Mouse (Mus musculus) CH12.LX (cell line): ENCODE measurements around the gene Fam170b. TPM values are rescaled to one million over a fixed set of nuclear protein-coding genes. Genes with fewer than 3 reads are reported as not detected.

Source experiments
- DNase-seq: peaks from one replicate; pipeline ENCODE4 v3.0.0-alpha.2; 2013; ENCODE audit errors: extremely low read depth
- H3K27ac ChIP-seq: 2 replicates; pipeline ENCODE4 v1.5.1; 2012; ENCODE audit warnings: low read depth, mild to moderate bottlenecking, control low read depth, moderate library complexity; ENCODE audit not compliant: insufficient read depth
- H3K27me3 ChIP-seq: replicated peaks from 2 replicates; pipeline ENCODE3; 2012; ENCODE audit warnings: inconsistent platforms
- H3K36me3 ChIP-seq, 2 experiments: replicated peaks in 1 of 2; 2 replicates each; pipeline versions ENCODE3 to v1.6.1; 2012; ENCODE audit warnings: inconsistent platforms in 1 of 2, low read length in 1 of 2, mild to moderate bottlenecking in 1 of 2, mixed read lengths in 1 of 2, moderate library complexity in 1 of 2; ENCODE audit not compliant: control insufficient read depth in 1 of 2, insufficient read depth in 1 of 2
- H3K4me1 ChIP-seq, 2 experiments: 2 replicates each; pipeline ENCODE4 v1.6.1; 2012; ENCODE audit warnings: inconsistent platforms in 1 of 2, moderate library complexity in 1 of 2; ENCODE audit not compliant: insufficient read depth in 2 of 2, control insufficient read depth in 1 of 2
- H3K4me2 ChIP-seq: 2 replicates; pipeline ENCODE4 v1.6.1; 2012; ENCODE audit warnings: low read depth, mild to moderate bottlenecking, control low read depth; ENCODE audit not compliant: poor library complexity, insufficient read depth, severe bottlenecking
- H3K4me3 ChIP-seq, 3 experiments: fragments of 150-350 bp in 1 of 3; sonication (generic) in 1 of 3; replicated peaks in 1 of 3; 2 replicates each; pipeline versions ENCODE3 to v1.5.1; 2011 to 2012; ENCODE audit warnings: low read depth in 2 of 3, low read length in 2 of 3, mild to moderate bottlenecking in 2 of 3, moderate library complexity in 2 of 3, control low read depth in 1 of 3, improper control_type of control experiment in 1 of 3, inconsistent platforms in 1 of 3, mixed read lengths in 1 of 3; ENCODE audit not compliant: poor library complexity in 1 of 3
- H3K79me2 ChIP-seq: replicated peaks from 2 replicates; pipeline ENCODE4 v1.6.1; 2012; ENCODE audit warnings: mild to moderate bottlenecking, moderate library complexity; ENCODE audit not compliant: control insufficient read depth, poor library complexity, insufficient read depth, severe bottlenecking; ENCODE audit errors: extremely low read depth
- H3K9ac ChIP-seq: 2 replicates; pipeline ENCODE4 v1.6.1; 2012; ENCODE audit warnings: low read depth, mild to moderate bottlenecking, control low read depth, moderate library complexity; ENCODE audit not compliant: insufficient read depth
- H3K9me3 ChIP-seq: replicated peaks from 2 replicates; pipeline ENCODE3; 2012; ENCODE audit warnings: low read length, inconsistent platforms, mixed read lengths
- CHD1 ChIP-seq: IDR thresholded peaks from 2 replicates; pipeline ENCODE4 v1.6.1; 2012; ENCODE audit warnings: low read depth, low read length, improper control_type of control experiment, inconsistent platforms
- CTCF ChIP-seq, 2 experiments: IDR thresholded peaks in 1 of 2; conservative IDR thresholded peaks in 1 of 2; 2 replicates each; pipeline ENCODE4 v1.5.1; 2011 to 2012; ENCODE audit warnings: low read depth in 2 of 2, low read length in 2 of 2, improper control_type of control experiment in 1 of 2, inconsistent platforms in 1 of 2, mild to moderate bottlenecking in 1 of 2, moderate library complexity in 1 of 2
- E2F4 ChIP-seq: IDR thresholded peaks from 2 replicates; pipeline ENCODE4 v1.6.1; 2011; ENCODE audit warnings: low read depth, low read length, improper control_type of control experiment; ENCODE audit not compliant: insufficient replicate concordance
- ELF1 ChIP-seq: IDR thresholded peaks from 2 replicates; pipeline ENCODE4 v1.6.1; 2014; ENCODE audit warnings: low read depth, mild to moderate bottlenecking, inconsistent platforms, low read length, improper control_type of control experiment
- EP300 ChIP-seq: IDR thresholded peaks from 2 replicates; pipeline ENCODE4 v1.6.1; 2011; ENCODE audit warnings: low read length, improper control_type of control experiment
- ETS1 ChIP-seq: conservative IDR thresholded peaks from 2 replicates; pipeline ENCODE4 v1.6.1; 2012; ENCODE audit warnings: low read depth, mild to moderate bottlenecking, inconsistent platforms, low read length, improper control_type of control experiment, moderate library complexity
- GABPA ChIP-seq: IDR thresholded peaks from 2 replicates; pipeline ENCODE4 v1.6.1; 2012; ENCODE audit warnings: low read depth, low read length, improper control_type of control experiment, inconsistent platforms; ENCODE audit not compliant: insufficient replicate concordance
- JUND ChIP-seq: conservative IDR thresholded peaks from 2 replicates; pipeline ENCODE4 v1.6.1; 2011; ENCODE audit warnings: low read depth, low read length, improper control_type of control experiment
- MAFK ChIP-seq: IDR thresholded peaks from 2 replicates; pipeline ENCODE4 v1.6.1; 2011; ENCODE audit warnings: low read length, improper control_type of control experiment; ENCODE audit not compliant: insufficient replicate concordance
- MAX ChIP-seq: IDR thresholded peaks from 2 replicates; pipeline ENCODE4 v1.6.1; 2011; ENCODE audit warnings: low read length, improper control_type of control experiment
- POLR2AphosphoS2 ChIP-seq: IDR thresholded peaks from 2 replicates; pipeline ENCODE4 v1.6.1; 2011; ENCODE audit warnings: low read depth, low read length, improper control_type of control experiment
- RAD21 ChIP-seq: IDR thresholded peaks from 2 replicates; pipeline ENCODE4 v1.6.1; 2011; ENCODE audit warnings: low read depth, mild to moderate bottlenecking, low read length, improper control_type of control experiment, moderate library complexity
- USF2 ChIP-seq: conservative IDR thresholded peaks from 2 replicates; pipeline ENCODE4 v1.6.1; 2011; ENCODE audit warnings: low read depth, low read length, improper control_type of control experiment
- ZKSCAN1 ChIP-seq: IDR thresholded peaks from 2 replicates; pipeline ENCODE4 v1.6.1; 2012; ENCODE audit warnings: low read depth, inconsistent platforms, low read length, improper control_type of control experiment, borderline replicate concordance
- ZMIZ1 ChIP-seq: IDR thresholded peaks from 2 replicates; pipeline ENCODE4 v1.6.1; 2012; ENCODE audit warnings: low read depth, mild to moderate bottlenecking, inconsistent platforms, low read length, improper control_type of control experiment
- dilution Hi-C: fragments of 300-500 bp; cut with MboI; formaldehyde crosslinking; loops from 2 replicates; pipeline ENCODE4 v1.14.3; 2020; ENCODE audit warnings: low sequenced_read_pairs; ENCODE audit not compliant: extremely low pct_unique_long_range_greater_than_20kb, extremely low pct_ligation_motif_present
- in situ Hi-C: fragments of 300-500 bp; cut with MboI; formaldehyde crosslinking; loops from 3 replicates; pipeline ENCODE4 v1.14.3; 2019; ENCODE audit warnings: low sequenced_read_pairs, low pct_ligation_motif_present, low pct_unique_long_range_greater_than_20kb, mixed read lengths
- polyA plus RNA-seq: library from polyadenylated mRNA; unstranded; fragments of >175 nt; gene quantifications from 2 replicates; pipeline ENCODE4 v1.2.1, GENCODE M21; 2012; ENCODE audit warnings: low read depth; ENCODE audit not compliant: insufficient read length
- total RNA-seq, 2 experiments: library from RNA; depleted of rRNA; stranded (reverse); fragments of 300-350 nt in 1 of 2; fragments of >200 nt in 1 of 2; gene quantifications; 2 replicates each; pipeline ENCODE4 v1.2.3; 2012 to 2014

The Fam170b gene
- total and polyA plus RNA-seq, 3 experiments: not detected

GRCm38 (mm10) chr14:32810111-32810510 is 23.7 kb upstream of the Fam170b start:
- dilution Hi-C loops (no loop called here), in situ Hi-C loops (loop anchor here (25.0 kb wide), 1 partner anchor 198 kb away; no protein-coding TSS in a partner anchor)
- H3K4me3 ChIP-seq: no peak overlapping the region
- DNase-seq: no peak
- no peak overlapping the region for H3K27ac ChIP-seq
- H3K36me3 ChIP-seq: no peaks in the 10 kb centered on the region
- H3K9me3 ChIP-seq: no peaks in the 10 kb centered on the region
- no peak overlapping the region for H3K4me2 ChIP-seq
- no peak overlapping the region for H3K9ac ChIP-seq
- H3K27me3 ChIP-seq: no peaks in the 10 kb centered on the region
- H3K79me2 ChIP-seq: no peaks in the 10 kb centered on the region
- no peaks in the 10 kb centered on the region for H3K4me1 ChIP-seq
- TF ChIP-seq ETS1: no peak

GRCm38 (mm10) chr14:32812429-32812828 is 21.3 kb upstream of the Fam170b start:
- no peak overlapping the region for H3K27ac ChIP-seq
- no peak overlapping the region for H3K4me3 ChIP-seq
- H3K36me3 ChIP-seq: no peaks in the 10 kb centered on the region
- no peaks in the 10 kb centered on the region for H3K79me2 ChIP-seq
- DNase-seq: no peak
- no peak overlapping the region for H3K9ac ChIP-seq
- in situ Hi-C loops: loop anchor here (25.0 kb wide), 1 partner anchor 200 kb away; no protein-coding TSS in a partner anchor
- no peak overlapping the region for H3K4me2 ChIP-seq
- TF ChIP-seq GABPA: no peak
- no peak for TF ChIP-seq RAD21
- TF ChIP-seq USF2: no peak
- TF ChIP-seq POLR2AphosphoS2: no peak
- TF ChIP-seq ZKSCAN1: no peak
- TF ChIP-seq EP300: no peak
- TF ChIP-seq CTCF (conservative IDR thresholded peaks at IDR 0.05 in 1 of 2, IDR thresholded peaks at IDR 0.05 in 1 of 2; ENCODE audit: low read depth in 2 of 2, low read length in 2 of 2): no peak
- TF ChIP-seq CHD1: no peak
- TF ChIP-seq MAFK: no peak
- TF ChIP-seq ZMIZ1: no peak
- no peak for TF ChIP-seq MAX
- TF ChIP-seq ELF1: no peak
- no peak for TF ChIP-seq E2F4
- dilution Hi-C loops: no loop called here
- H3K9me3 ChIP-seq: no peaks in the 10 kb centered on the region
- H3K4me1 ChIP-seq: peaks cover 0 to 5% of the 10 kb centered on the region in 2 experiments; a peak in 2 of 4 replicates
- no peaks in the 10 kb centered on the region for H3K27me3 ChIP-seq

- H3K27ac ChIP-seq: no peak overlapping the region
- peaks cover 1% of the 10 kb centered on the region for H3K27me3 ChIP-seq
- no peak overlapping the region for H3K4me2 ChIP-seq
- H3K9ac ChIP-seq: no peak overlapping the region
- H3K36me3 ChIP-seq: no peaks in the 10 kb centered on the region
- H3K4me3 ChIP-seq: no peak overlapping the region
- no peaks in the 10 kb centered on the region for H3K79me2 ChIP-seq
- dilution Hi-C loops: no loop called here
- peaks cover 0 to 5% of the 10 kb centered on the region in 2 experiments; a peak in 2 of 4 replicates for H3K4me1 ChIP-seq
- in situ Hi-C loops: loop anchor here (25.0 kb wide), 1 partner anchor 203 kb away; no protein-coding TSS in a partner anchor
- no peaks in the 10 kb centered on the region for H3K9me3 ChIP-seq
- DNase-seq: no peak
- no peak for TF ChIP-seq JUND
- TF ChIP-seq, all 38 proteins: peak for 0
Measured at GRCm38 (mm10) chr14:32814961-32815360, 18.8 kb upstream of the Fam170b start.
